In genomic region chr9:117247311-117247980, GRCm38 (mm10) we compare ENCODE assay signal across 8 mouse cellular contexts.
A peak's percentile ranks its signal among the peaks of the same experiment; 100 is the strongest.
DNase-seq lines count a peak whose midpoint lies in the region; ATAC-seq and TF ChIP-seq lines count a peak whose summit lies in the region.
"Had no signal": no experiment of that assay in that cellular context is flagged by ENCODE, and none has a peak within 500 bp of the region (broad histone marks: within the 10 kb centered on the region; RNA-seq: fewer than 3 reads in every experiment).

No protein-coding gene starts in this region.

- H3K27me3 ChIP-seq in liver, embryonic 12.5 days (replicated peaks) = no peaks in the 10 kb centered on the region; the same call in 1 of the 2 replicates
- H3K27me3 ChIP-seq in liver, postnatal 0 days (ENCODE audit: insufficient read depth, low read length) = 0 out of 2 replicates have a peak, but pooled peaks cover 1% of the 10 kb centered on the region
- H3K27me3 ChIP-seq in hindbrain, embryonic 13.5 days = no peaks in the 10 kb centered on the region
- no peaks in the 10 kb centered on the region for H3K27me3 ChIP-seq in myocyte (ENCODE audit: control insufficient read depth, insufficient read depth, insufficient read length)

- peaks cover 91% of the 10 kb centered on the region for H3K79me2 ChIP-seq in myocyte (ENCODE audit: control insufficient read depth, insufficient read depth)

- H3K9ac ChIP-seq in liver, embryonic 12.5 days = no peak overlapping the region
- no peak overlapping the region for H3K9ac ChIP-seq in liver, postnatal 0 days (replicated peaks)
- H3K9ac ChIP-seq in hindbrain, embryonic 13.5 days = 0 out of 2 replicates have a peak overlapping the region, but pooled peaks have one; percentile 15

- H3K4me1 ChIP-seq in liver, embryonic 12.5 days = peaks cover 12% of the 10 kb centered on the region
- H3K4me1 ChIP-seq in liver, postnatal 0 days (ENCODE audit: insufficient read depth) = 0 out of 2 replicates have a peak, but pooled peaks cover 2% of the 10 kb centered on the region
- peaks cover 14% of the 10 kb centered on the region for H3K4me1 ChIP-seq in embryonic fibroblast, embryonic 13.5 days (ENCODE audit: control insufficient read depth, insufficient read depth, low read length)
- peaks cover 50% of the 10 kb centered on the region for H3K4me1 ChIP-seq in hindbrain, embryonic 13.5 days (replicated peaks)

- TF ChIP-seq POLR2A in embryonic fibroblast, embryonic 13.5 days (IDR thresholded peaks at IDR 0.05; ENCODE audit: low read depth, low read length) = no peak; the same call in 1 of the 2 replicates
- no peak for TF ChIP-seq POLR2A in myocyte (IDR thresholded peaks at IDR 0.05; ENCODE audit: insufficient read length, low read depth)

- H3K4me2 ChIP-seq in liver, embryonic 12.5 days = 0 out of 2 replicates have a peak overlapping the region, but pooled peaks have one; percentile 3
- H3K4me2 ChIP-seq in liver, postnatal 0 days (ENCODE audit: low read depth, low read length) = no peak overlapping the region
- H3K4me2 ChIP-seq in hindbrain, embryonic 13.5 days = peak overlapping the region; percentile 38
- H3K4me2 ChIP-seq in myocyte (ENCODE audit: low read depth) = peak overlapping the region; percentile 25

- no peak overlapping the region for H3K4me3 ChIP-seq in liver, embryonic 12.5 days
- no peak overlapping the region for H3K4me3 ChIP-seq in liver, postnatal 0 days (ENCODE audit: low read depth, low read length)
- peak overlapping the region; percentile 19; the same call in 1 of the 2 replicates for H3K4me3 ChIP-seq in embryonic fibroblast, embryonic 13.5 days (ENCODE audit: insufficient read depth, low read length)
- H3K4me3 ChIP-seq in hindbrain, embryonic 13.5 days = 0 out of 2 replicates have a peak overlapping the region, but pooled peaks have one; percentile 1
- H3K4me3 ChIP-seq in myocyte = no peak overlapping the region

- no peak for TF ChIP-seq CTCF in liver, postnatal 0 days (IDR thresholded peaks at IDR 0.05; ENCODE audit: low read depth)
- TF ChIP-seq CTCF in embryonic fibroblast, embryonic 13.5 days (IDR thresholded peaks at IDR 0.05; ENCODE audit: borderline replicate concordance, insufficient read depth, low read length) = no peak

- TF ChIP-seq EP300 in liver, postnatal 0 days (IDR thresholded peaks at IDR 0.05; ENCODE audit: low read depth) = no peak

- no peaks in the 10 kb centered on the region for H3K9me3 ChIP-seq in liver, embryonic 12.5 days (replicated peaks)
- no peaks in the 10 kb centered on the region for H3K9me3 ChIP-seq in liver, postnatal 0 days (ENCODE audit: low read length)
- no peaks in the 10 kb centered on the region for H3K9me3 ChIP-seq in hindbrain, embryonic 13.5 days

- WGBS in liver, embryonic 12.5 days (ENCODE audit: insufficient replicate concordance) = 21% methylated on average over 5 of the region's 5 CpGs
- WGBS in liver, postnatal 0 days (ENCODE audit: insufficient replicate concordance) = 34% methylated on average over 5 of the region's 5 CpGs
- WGBS in hindbrain, embryonic 13.5 days = 42% methylated on average over 5 of the region's 5 CpGs

- H3K36me3 ChIP-seq in liver, embryonic 12.5 days = no peaks in the 10 kb centered on the region
- no peaks in the 10 kb centered on the region for H3K36me3 ChIP-seq in liver, postnatal 0 days (replicated peaks; ENCODE audit: insufficient read depth, low read length)
- no peaks in the 10 kb centered on the region for H3K36me3 ChIP-seq in hindbrain, embryonic 13.5 days
- peaks cover 6% of the 10 kb centered on the region for H3K36me3 ChIP-seq in myocyte (ENCODE audit: control insufficient read depth, insufficient read depth)

- no peak overlapping the region for H3ac ChIP-seq in myocyte (ENCODE audit: control insufficient read depth, insufficient read length)

- no peak for DNase-seq in liver, postnatal 0 days
- no peak for DNase-seq in layer of hippocampus, postnatal 10 days (ENCODE audit: low spot score in 2 of 2)
- no peak for DNase-seq in cerebellum, adult 11 months
- DNase-seq: midbrain, embryonic 14.5 days had no signal

- no peak for ATAC-seq in liver, embryonic 12.5 days
- no peak for ATAC-seq in liver, postnatal 0 days
- no peak for ATAC-seq in hindbrain, embryonic 13.5 days (ENCODE audit: low FRiP score)

- H3K27ac ChIP-seq in liver, embryonic 12.5 days = no peak overlapping the region
- no peak overlapping the region for H3K27ac ChIP-seq in liver, postnatal 0 days (ENCODE audit: low read depth)
- H3K27ac ChIP-seq in embryonic fibroblast, embryonic 13.5 days (ENCODE audit: insufficient read depth, low read length) = peak overlapping the region; percentile 65
- no peak overlapping the region for H3K27ac ChIP-seq in hindbrain, embryonic 13.5 days

TF ChIP-seq in myocyte, 11 proteins besides CTCF, POLR2A, EP300 and RAD21:
- TF ChIP-seq SRF (IDR thresholded peaks at IDR 0.05; ENCODE audit: control insufficient read depth, insufficient read length, low read depth) (no peak), MYOD1 (IDR thresholded peaks at IDR 0.05; ENCODE audit: control insufficient read depth in 1 of 3, insufficient read length in 2 of 3, low read depth in 2 of 3) (no peak), POLR2AphosphoS2 (IDR thresholded peaks at IDR 0.05; ENCODE audit: insufficient read length, low read depth) (no peak), TCF3 (IDR thresholded peaks at IDR 0.05; ENCODE audit: insufficient read length, low read depth) (no peak), CEBPB (IDR thresholded peaks at IDR 0.05; ENCODE audit: insufficient read depth, poor library complexity, severe bottlenecking) (no peak), USF1 (IDR thresholded peaks at IDR 0.05; ENCODE audit: low read depth) (no peak), E2F4 (IDR thresholded peaks at IDR 0.05; ENCODE audit: insufficient read depth) (no peak), MYOG (IDR thresholded peaks at IDR 0.05; ENCODE audit: control insufficient read depth in 1 of 3, insufficient read depth in 1 of 3, insufficient read length in 2 of 3, low read depth in 2 of 3) (no peak)

Comparison
In these comparisons a context has a peak if more than half of its experiments do, and no peak if none do; other contexts are left out.
1. H3K4me3 ChIP-seq: peak in embryonic fibroblast, embryonic 13.5 days (single experiment) and hindbrain, embryonic 13.5 days (single experiment); none in liver, embryonic 12.5 days (single experiment), liver, postnatal 0 days (single experiment) and myocyte (single experiment).